Mouse (Mus musculus) CH12.LX (cell line): Measurements from ENCODE around the gene H2al1m. TPM values are rescaled to one million over a fixed set of nuclear protein-coding genes. Genes with fewer than 3 reads are reported as not detected.

ENCODE experiments used
- DNase-seq: peaks from one replicate; pipeline ENCODE4 v3.0.0-alpha.2; 2013; ENCODE audit errors: extremely low read depth
- H3K27ac ChIP-seq: 2 replicates; pipeline ENCODE4 v1.5.1; 2012; ENCODE audit warnings: low read depth, mild to moderate bottlenecking, control low read depth, moderate library complexity; ENCODE audit not compliant: insufficient read depth
- H3K27me3 ChIP-seq: replicated peaks from 2 replicates; pipeline ENCODE3; 2012; ENCODE audit warnings: inconsistent platforms
- H3K36me3 ChIP-seq, 2 experiments: replicated peaks in 1 of 2; 2 replicates each; pipeline versions ENCODE3 to v1.6.1; 2012; ENCODE audit warnings: inconsistent platforms in 1 of 2, low read length in 1 of 2, mild to moderate bottlenecking in 1 of 2, mixed read lengths in 1 of 2, moderate library complexity in 1 of 2; ENCODE audit not compliant: control insufficient read depth in 1 of 2, insufficient read depth in 1 of 2
- H3K4me1 ChIP-seq, 2 experiments: 2 replicates each; pipeline ENCODE4 v1.6.1; 2012; ENCODE audit warnings: inconsistent platforms in 1 of 2, moderate library complexity in 1 of 2; ENCODE audit not compliant: insufficient read depth in 2 of 2, control insufficient read depth in 1 of 2
- H3K4me2 ChIP-seq: 2 replicates; pipeline ENCODE4 v1.6.1; 2012; ENCODE audit warnings: low read depth, mild to moderate bottlenecking, control low read depth; ENCODE audit not compliant: poor library complexity, insufficient read depth, severe bottlenecking
- H3K4me3 ChIP-seq, 3 experiments: fragments of 150-350 bp in 1 of 3; sonication (generic) in 1 of 3; replicated peaks in 1 of 3; 2 replicates each; pipeline versions ENCODE3 to v1.5.1; 2011 to 2012; ENCODE audit warnings: low read depth in 2 of 3, low read length in 2 of 3, mild to moderate bottlenecking in 2 of 3, moderate library complexity in 2 of 3, control low read depth in 1 of 3, improper control_type of control experiment in 1 of 3, inconsistent platforms in 1 of 3, mixed read lengths in 1 of 3; ENCODE audit not compliant: poor library complexity in 1 of 3
- H3K79me2 ChIP-seq: replicated peaks from 2 replicates; pipeline ENCODE4 v1.6.1; 2012; ENCODE audit warnings: mild to moderate bottlenecking, moderate library complexity; ENCODE audit not compliant: control insufficient read depth, poor library complexity, insufficient read depth, severe bottlenecking; ENCODE audit errors: extremely low read depth
- H3K9ac ChIP-seq: 2 replicates; pipeline ENCODE4 v1.6.1; 2012; ENCODE audit warnings: low read depth, mild to moderate bottlenecking, control low read depth, moderate library complexity; ENCODE audit not compliant: insufficient read depth
- H3K9me3 ChIP-seq: replicated peaks from 2 replicates; pipeline ENCODE3; 2012; ENCODE audit warnings: low read length, inconsistent platforms, mixed read lengths
- BHLHE40 ChIP-seq: IDR thresholded peaks from 2 replicates; pipeline ENCODE4 v1.6.1; 2011; ENCODE audit warnings: mild to moderate bottlenecking, low read depth, low read length, improper control_type of control experiment
- CHD1 ChIP-seq: IDR thresholded peaks from 2 replicates; pipeline ENCODE4 v1.6.1; 2012; ENCODE audit warnings: low read depth, low read length, improper control_type of control experiment, inconsistent platforms
- CTCF ChIP-seq, 2 experiments: IDR thresholded peaks in 1 of 2; conservative IDR thresholded peaks in 1 of 2; 2 replicates each; pipeline ENCODE4 v1.5.1; 2011 to 2012; ENCODE audit warnings: low read depth in 2 of 2, low read length in 2 of 2, improper control_type of control experiment in 1 of 2, inconsistent platforms in 1 of 2, mild to moderate bottlenecking in 1 of 2, moderate library complexity in 1 of 2
- EP300 ChIP-seq: IDR thresholded peaks from 2 replicates; pipeline ENCODE4 v1.6.1; 2011; ENCODE audit warnings: low read length, improper control_type of control experiment
- ETS1 ChIP-seq: conservative IDR thresholded peaks from 2 replicates; pipeline ENCODE4 v1.6.1; 2012; ENCODE audit warnings: low read depth, mild to moderate bottlenecking, inconsistent platforms, low read length, improper control_type of control experiment, moderate library complexity
- IRF4 ChIP-seq: IDR thresholded peaks from 2 replicates; pipeline ENCODE4 v1.6.1; 2014; ENCODE audit warnings: low read depth, mild to moderate bottlenecking, inconsistent platforms, low read length, improper control_type of control experiment
- JUN ChIP-seq: IDR thresholded peaks from 2 replicates; pipeline ENCODE4 v1.6.1; 2011; ENCODE audit warnings: low read depth, mild to moderate bottlenecking, low read length, improper control_type of control experiment, moderate library complexity; ENCODE audit not compliant: insufficient read depth
- JUND ChIP-seq: conservative IDR thresholded peaks from 2 replicates; pipeline ENCODE4 v1.6.1; 2011; ENCODE audit warnings: low read depth, low read length, improper control_type of control experiment
- MAFK ChIP-seq: IDR thresholded peaks from 2 replicates; pipeline ENCODE4 v1.6.1; 2011; ENCODE audit warnings: low read length, improper control_type of control experiment; ENCODE audit not compliant: insufficient replicate concordance
- MAX ChIP-seq: IDR thresholded peaks from 2 replicates; pipeline ENCODE4 v1.6.1; 2011; ENCODE audit warnings: low read length, improper control_type of control experiment
- MEF2A ChIP-seq: IDR thresholded peaks from 2 replicates; pipeline ENCODE4 v1.6.1; 2014; ENCODE audit warnings: low read depth, mild to moderate bottlenecking, inconsistent platforms, low read length, improper control_type of control experiment, borderline replicate concordance
- MYC ChIP-seq: IDR thresholded peaks from 2 replicates; pipeline ENCODE4 v1.6.1; 2011; ENCODE audit warnings: low read depth, mild to moderate bottlenecking, improper control_type of control experiment, low read length
- NELFE ChIP-seq: IDR thresholded peaks from 2 replicates; pipeline ENCODE4 v1.6.1; 2011; ENCODE audit warnings: low read depth, low read length, improper control_type of control experiment
- NRF1 ChIP-seq: IDR thresholded peaks from 2 replicates; pipeline ENCODE4 v1.6.1; 2014; ENCODE audit warnings: low read depth, mild to moderate bottlenecking, inconsistent platforms, low read length, improper control_type of control experiment, moderate library complexity
- POLR2AphosphoS2 ChIP-seq: IDR thresholded peaks from 2 replicates; pipeline ENCODE4 v1.6.1; 2011; ENCODE audit warnings: low read depth, low read length, improper control_type of control experiment
- RAD21 ChIP-seq: IDR thresholded peaks from 2 replicates; pipeline ENCODE4 v1.6.1; 2011; ENCODE audit warnings: low read depth, mild to moderate bottlenecking, low read length, improper control_type of control experiment, moderate library complexity
- SIN3A ChIP-seq: IDR thresholded peaks from 2 replicates; pipeline ENCODE4 v1.6.1; 2012; ENCODE audit warnings: low read length, improper control_type of control experiment, inconsistent platforms
- TCF12 ChIP-seq: IDR thresholded peaks from 2 replicates; pipeline ENCODE4 v1.6.1; 2014; ENCODE audit warnings: low read depth, mild to moderate bottlenecking, inconsistent platforms, low read length, improper control_type of control experiment
- UBTF ChIP-seq: IDR thresholded peaks from 2 replicates; pipeline ENCODE4 v1.6.1; 2012; ENCODE audit warnings: low read depth, mild to moderate bottlenecking, inconsistent platforms, low read length, improper control_type of control experiment, moderate library complexity
- USF1 ChIP-seq: IDR thresholded peaks from 2 replicates; pipeline ENCODE4 v1.6.1; 2014; ENCODE audit warnings: low read depth, mild to moderate bottlenecking, inconsistent platforms, low read length, improper control_type of control experiment
- USF2 ChIP-seq: conservative IDR thresholded peaks from 2 replicates; pipeline ENCODE4 v1.6.1; 2011; ENCODE audit warnings: low read depth, low read length, improper control_type of control experiment
- ZMIZ1 ChIP-seq: IDR thresholded peaks from 2 replicates; pipeline ENCODE4 v1.6.1; 2012; ENCODE audit warnings: low read depth, mild to moderate bottlenecking, inconsistent platforms, low read length, improper control_type of control experiment
- dilution Hi-C: fragments of 300-500 bp; cut with MboI; formaldehyde crosslinking; loops from 2 replicates; pipeline ENCODE4 v1.14.3; 2020; ENCODE audit warnings: low sequenced_read_pairs; ENCODE audit not compliant: extremely low pct_unique_long_range_greater_than_20kb, extremely low pct_ligation_motif_present
- in situ Hi-C: fragments of 300-500 bp; cut with MboI; formaldehyde crosslinking; loops from 3 replicates; pipeline ENCODE4 v1.14.3; 2019; ENCODE audit warnings: low sequenced_read_pairs, low pct_ligation_motif_present, low pct_unique_long_range_greater_than_20kb, mixed read lengths
- polyA plus RNA-seq: library from polyadenylated mRNA; unstranded; fragments of >175 nt; gene quantifications from 2 replicates; pipeline ENCODE4 v1.2.1, GENCODE M21; 2012; ENCODE audit warnings: low read depth; ENCODE audit not compliant: insufficient read length
- total RNA-seq, 2 experiments: library from RNA; depleted of rRNA; stranded (reverse); fragments of 300-350 nt in 1 of 2; fragments of >200 nt in 1 of 2; gene quantifications; 2 replicates each; pipeline ENCODE4 v1.2.3; 2012 to 2014

H2al1m gene
- total and polyA plus RNA-seq, 3 experiments = not detected

GRCm38 (mm10) chrX:9248911-9249310 lies 34.7 kb upstream of the H2al1m start:
- no peak overlapping the region for H3K27ac ChIP-seq
- no peak overlapping the region for H3K9ac ChIP-seq
- DNase-seq = no peak
- TF ChIP-seq POLR2AphosphoS2 (no peak), SIN3A (no peak), USF2 (no peak), MAFK (no peak), CTCF (conservative IDR thresholded peaks at IDR 0.05 in 1 of 2, IDR thresholded peaks at IDR 0.05 in 1 of 2; ENCODE audit: low read depth in 2 of 2, low read length in 2 of 2) (no peak), TCF12 (no peak), UBTF (no peak), MAX (no peak), MYC (no peak), MEF2A (no peak), ETS1 (no peak), RAD21 (no peak), USF1 (no peak), ZMIZ1 (no peak), CHD1 (no peak)
- H3K9me3 ChIP-seq = no peaks in the 10 kb centered on the region
- no peaks in the 10 kb centered on the region for H3K36me3 ChIP-seq
- in situ Hi-C loops (no loop called here), dilution Hi-C loops (no loop called here)
- no peaks in the 10 kb centered on the region for H3K79me2 ChIP-seq
- H3K4me1 ChIP-seq = peaks cover 0 to 7% of the 10 kb centered on the region in 2 experiments; a peak in 2 of 4 replicates
- no peaks in the 10 kb centered on the region for H3K27me3 ChIP-seq
- H3K4me3 ChIP-seq = no peak overlapping the region
- H3K4me2 ChIP-seq = no peak overlapping the region

GRCm38 (mm10) chrX:9253990-9254389 lies 29.6 kb upstream of the H2al1m start:
- Histone ChIP-seq H3K27me3 (no peaks in the 10 kb centered on the region), H3K4me1 (peaks cover 0 to 5% of the 10 kb centered on the region in 2 experiments; a peak in 1 of 4 replicates)
- dilution Hi-C loops = no loop called here

More at GRCm38 (mm10) chrX:9253990-9254389, 29.6 kb upstream of the H2al1m start:
- no peaks in the 10 kb centered on the region for H3K9me3 ChIP-seq
- no peak overlapping the region for H3K27ac ChIP-seq
- H3K9ac ChIP-seq = no peak overlapping the region
- peak overlapping the region; percentile 78 for H3K4me2 ChIP-seq
- no peaks in the 10 kb centered on the region for H3K79me2 ChIP-seq
- no peak overlapping the region for H3K4me3 ChIP-seq
- in situ Hi-C loops = no loop called here
- peak; percentile 60 for DNase-seq
- TF ChIP-seq SIN3A (no peak), EP300 (no peak), TCF12 (peak; percentile 49; the same call in 1 of the 2 replicates), IRF4 (peak; percentile 69), JUN (0 out of 2 replicates have a peak, but pooled peaks have one; percentile 23), BHLHE40 (peak; percentile 72), USF1 (no peak), NRF1 (no peak), MEF2A (0 out of 2 replicates have a peak, but pooled peaks have one; percentile 61), RAD21 (no peak), NELFE (no peak), MYC (no peak), UBTF (no peak), ETS1 (0 out of 2 replicates have a peak, but pooled peaks have one; percentile 51), MAFK (peak; percentile 95), JUND (peak; percentile 66; the same call in 1 of the 2 replicates)
- no peaks in the 10 kb centered on the region for H3K36me3 ChIP-seq
